Mouse (Mus musculus) ovary, postnatal 14 days (tissue): ENCODE measurements around the gene Mtx2.

ENCODE experiments used
- DNase-seq: peaks from one replicate; pipeline ENCODE4 v3.0.0; 2022; ENCODE audit warnings: low spot score

The Mtx2 gene

DNA sequence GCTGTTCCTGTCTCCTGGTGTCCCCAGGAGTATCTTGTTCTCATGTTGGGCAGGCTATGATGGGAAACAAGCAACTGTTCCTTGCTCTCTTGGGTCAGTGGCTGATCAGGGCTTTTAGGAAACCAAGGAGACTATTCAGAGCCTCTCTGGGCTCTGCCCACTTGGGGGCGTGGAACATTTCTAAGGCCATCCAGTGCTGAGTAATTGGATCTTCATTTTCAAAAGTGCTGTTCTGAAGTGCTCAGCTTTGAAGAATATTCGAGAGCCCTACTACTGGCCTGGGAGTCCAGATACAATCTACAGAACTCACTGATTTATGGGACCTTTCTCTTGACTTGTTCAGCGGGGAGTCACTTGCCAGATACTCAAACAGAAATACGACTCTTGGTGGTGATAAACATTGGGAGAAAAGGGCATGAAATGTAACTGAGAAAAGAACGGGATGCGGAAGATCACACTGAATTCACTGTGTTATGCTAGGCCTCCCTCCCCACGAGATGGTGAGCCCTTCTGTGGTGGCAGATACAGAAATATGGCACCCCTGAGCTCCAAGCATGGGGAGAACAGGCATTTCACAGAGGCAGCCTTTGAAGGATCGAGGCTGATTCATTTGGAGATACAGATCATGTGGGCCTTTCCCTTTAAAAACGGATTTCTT, 92.4 kb downstream of the Mtx2 start:
- DNase-seq: no peak

DNA sequence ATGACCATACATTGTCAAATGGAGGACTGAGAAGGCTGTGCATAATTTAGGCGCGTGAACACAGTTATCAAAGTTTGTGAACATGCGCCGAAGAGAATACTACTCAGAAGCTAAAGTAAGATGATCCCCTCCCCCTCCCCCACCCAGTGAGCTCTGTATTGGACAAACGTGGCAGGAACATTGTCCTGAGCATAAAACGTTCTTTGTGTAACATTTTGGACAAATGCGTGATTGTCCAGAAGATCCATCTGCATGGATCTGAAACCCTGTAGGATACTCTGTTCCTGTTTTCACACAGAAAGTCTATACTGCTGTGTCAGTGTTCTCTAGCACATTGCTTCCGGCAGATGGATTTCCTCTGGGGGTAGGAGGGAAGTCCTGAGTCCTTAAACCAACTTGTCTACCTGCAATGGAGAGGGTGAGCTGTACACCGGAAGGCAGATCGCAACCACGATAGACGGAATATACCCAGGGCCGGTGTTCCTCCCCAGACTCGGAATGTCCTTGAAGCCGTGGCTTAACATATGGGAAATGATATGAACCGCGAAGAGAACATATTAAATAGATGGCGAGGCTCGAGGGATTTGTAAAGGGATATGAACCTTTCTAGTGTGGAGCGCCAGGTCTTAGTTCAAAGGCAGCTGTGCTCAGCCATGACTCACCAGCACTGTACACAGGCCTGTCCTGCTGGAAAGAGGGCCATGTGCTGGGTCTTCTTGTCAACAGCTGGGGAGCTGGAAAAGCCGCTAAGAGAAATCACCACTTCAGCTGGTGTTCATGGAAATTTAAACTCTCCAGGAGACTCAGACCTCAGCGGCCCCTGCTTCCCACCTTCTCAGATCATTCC, 100.6 kb downstream of the Mtx2 start:
- DNase-seq: no peak
